Mouse (Mus musculus) spleen, adult 2 months (tissue): ENCODE data around the gene Ern1.

Experiments used
- CTCF ChIP-seq: fragments of 200-500 bp; IDR thresholded peaks from 2 replicates; pipeline ENCODE4 v1.5.1; 2011; ENCODE audit warnings: mild to moderate bottlenecking, inconsistent platforms; ENCODE audit not compliant: insufficient read depth, insufficient read length, insufficient replicate concordance; ENCODE audit errors: extremely low read depth
- POLR2A ChIP-seq: fragments of 200-500 bp; IDR thresholded peaks from 2 replicates; pipeline ENCODE4 v1.6.1; 2011; ENCODE audit warnings: low read depth, low read length, inconsistent platforms

DNA sequence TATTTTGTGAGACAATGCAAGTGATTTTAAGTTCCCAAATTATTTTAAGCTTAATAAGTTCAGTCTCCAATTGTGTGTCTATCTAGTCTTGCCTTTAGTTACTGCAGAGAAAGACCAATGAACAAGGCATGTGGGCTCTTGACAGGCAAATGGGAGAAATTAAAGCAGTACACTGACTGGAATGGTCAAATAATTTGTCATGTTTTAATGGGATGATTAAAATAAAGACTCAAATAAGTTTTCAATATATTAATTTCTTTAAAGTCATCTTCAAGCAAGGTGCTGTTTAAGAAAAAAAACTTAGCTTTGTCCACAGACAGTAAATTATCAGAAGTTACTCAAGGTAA lies 14.5 kb upstream of the Ern1 start:
- TF ChIP-seq CTCF (no peak), POLR2A (no peak)
